Mouse (Mus musculus) MEL (cell line): Measurements from ENCODE around the gene Olfr820. TPM values are rescaled to one million over a fixed set of nuclear protein-coding genes. Genes with fewer than 3 reads are reported as not detected.

Source experiments
- DNase-seq: peaks from one replicate; pipeline ENCODE4 v3.0.0; 2011; ENCODE audit warnings: low read depth, low spot score
- H3K27ac ChIP-seq: 2 replicates; pipeline ENCODE4 v1.5.1; 2012; ENCODE audit warnings: low read depth, mild to moderate bottlenecking, control low read depth, low read length, moderate library complexity; ENCODE audit not compliant: control insufficient read depth
- H3K27me3 ChIP-seq, 2 experiments: fragments of 150-350 bp in 1 of 2; sonication (generic) in 1 of 2; 2 replicates each; pipeline ENCODE4 v1.6.1; 2012; ENCODE audit warnings: low read length in 2 of 2, mild to moderate bottlenecking in 2 of 2, improper control_type of control experiment in 1 of 2, moderate library complexity in 1 of 2; ENCODE audit not compliant: insufficient read depth in 2 of 2, control insufficient read depth in 1 of 2
- H3K36me3 ChIP-seq, 2 experiments: 2 replicates each; pipeline ENCODE4 v1.6.1; 2012 to 2014; ENCODE audit warnings: low read length in 2 of 2, improper control_type of control experiment in 1 of 2, inconsistent platforms in 1 of 2, mild to moderate bottlenecking in 1 of 2; ENCODE audit not compliant: insufficient read depth in 2 of 2, control insufficient read depth in 1 of 2
- H3K4me1 ChIP-seq, 2 experiments: fragments of 150-350 bp in 1 of 2; sonication (generic) in 1 of 2; 2 replicates each; pipeline ENCODE4 v1.6.1; 2012; ENCODE audit warnings: low read length in 2 of 2, improper control_type of control experiment in 1 of 2, mild to moderate bottlenecking in 1 of 2; ENCODE audit not compliant: insufficient read depth in 2 of 2, control insufficient read depth in 1 of 2
- H3K4me3 ChIP-seq, 2 experiments: fragments of 150-350 bp in 1 of 2; sonication (generic) in 1 of 2; 2 replicates each; pipeline ENCODE4 v1.5.1; 2012; ENCODE audit warnings: low read depth in 2 of 2, low read length in 2 of 2, mild to moderate bottlenecking in 2 of 2, moderate library complexity in 2 of 2, control low read depth in 1 of 2, improper control_type of control experiment in 1 of 2; ENCODE audit not compliant: control insufficient read depth in 1 of 2, insufficient read depth in 1 of 2
- H3K79me2 ChIP-seq: 2 replicates; pipeline ENCODE4 v1.6.1; 2012; ENCODE audit warnings: mild to moderate bottlenecking, low read length, moderate library complexity; ENCODE audit not compliant: control insufficient read depth, poor library complexity, insufficient read depth
- H3K9ac ChIP-seq: 2 replicates; pipeline ENCODE4 v1.6.1; 2012; ENCODE audit warnings: low read depth, mild to moderate bottlenecking, control low read depth, low read length, moderate library complexity; ENCODE audit not compliant: control insufficient read depth, poor library complexity, severe bottlenecking
- H3K9me3 ChIP-seq: fragments of 150-350 bp; sonication (generic); replicated peaks from 2 replicates; pipeline ENCODE4 v1.6.1; 2012; ENCODE audit warnings: mild to moderate bottlenecking, low read length, improper control_type of control experiment, moderate library complexity; ENCODE audit not compliant: insufficient read depth
- BHLHE40 ChIP-seq: IDR thresholded peaks from 2 replicates; pipeline ENCODE4 v1.6.1; 2012; ENCODE audit warnings: low read depth, mild to moderate bottlenecking, inconsistent platforms, low read length, improper control_type of control experiment, borderline replicate concordance
- CHD2 ChIP-seq: IDR thresholded peaks from 2 replicates; pipeline ENCODE4 v1.6.1; 2011; ENCODE audit warnings: low read length, improper control_type of control experiment
- E2F4 ChIP-seq: IDR thresholded peaks from 2 replicates; pipeline ENCODE4 v1.6.1; 2011; ENCODE audit warnings: low read depth, low read length, improper control_type of control experiment, borderline replicate concordance
- ELF1 ChIP-seq: IDR thresholded peaks from 2 replicates; pipeline ENCODE4 v1.6.1; 2014; ENCODE audit warnings: low read depth, mild to moderate bottlenecking, inconsistent platforms, low read length, improper control_type of control experiment, moderate library complexity
- EP300 ChIP-seq, 2 experiments: IDR thresholded peaks; 2 replicates each; pipeline ENCODE4 v1.6.1; 2011; ENCODE audit warnings: improper control_type of control experiment in 2 of 2, low read length in 2 of 2, low read depth in 1 of 2, mild to moderate bottlenecking in 1 of 2
- ETS1 ChIP-seq: IDR thresholded peaks from 2 replicates; pipeline ENCODE4 v1.6.1; 2012; ENCODE audit warnings: low read depth, mild to moderate bottlenecking, inconsistent platforms, low read length, improper control_type of control experiment, moderate library complexity
- GABPA ChIP-seq: IDR thresholded peaks from 2 replicates; pipeline ENCODE4 v1.6.1; 2012; ENCODE audit warnings: low read depth, mild to moderate bottlenecking, inconsistent platforms, low read length, improper control_type of control experiment, moderate library complexity
- MAX ChIP-seq: IDR thresholded peaks from 2 replicates; pipeline ENCODE4 v1.6.1; 2011; ENCODE audit warnings: low read length, improper control_type of control experiment
- MAZ ChIP-seq: IDR thresholded peaks from 2 replicates; pipeline ENCODE4 v1.6.1; 2012; ENCODE audit warnings: low read depth, mild to moderate bottlenecking, inconsistent platforms, low read length, improper control_type of control experiment
- MXI1 ChIP-seq: IDR thresholded peaks from 2 replicates; pipeline ENCODE4 v1.6.1; 2011; ENCODE audit warnings: mild to moderate bottlenecking, low read depth, low read length, improper control_type of control experiment
- MYB ChIP-seq: IDR thresholded peaks from 2 replicates; pipeline ENCODE4 v1.6.1; 2011; ENCODE audit warnings: mild to moderate bottlenecking, low read depth, low read length, improper control_type of control experiment
- MYC ChIP-seq: IDR thresholded peaks from 2 replicates; pipeline ENCODE4 v1.6.1; 2011; ENCODE audit warnings: low read depth, mild to moderate bottlenecking, low read length, improper control_type of control experiment, moderate library complexity
- NELFE ChIP-seq: IDR thresholded peaks from 2 replicates; pipeline ENCODE4 v1.6.1; 2011; ENCODE audit warnings: low read depth, low read length, improper control_type of control experiment
- POLR2A ChIP-seq, 2 experiments: IDR thresholded peaks; 2 replicates each; pipeline ENCODE4 v1.6.1; 2011 to 2012; ENCODE audit warnings: low read length in 2 of 2, mild to moderate bottlenecking in 2 of 2, control low read depth in 1 of 2, improper control_type of control experiment in 1 of 2, low read depth in 1 of 2, moderate library complexity in 1 of 2; ENCODE audit not compliant: control insufficient read depth in 1 of 2, insufficient read depth in 1 of 2, poor library complexity in 1 of 2
- POLR2AphosphoS2 ChIP-seq: IDR thresholded peaks from 2 replicates; pipeline ENCODE4 v1.6.1; 2011; ENCODE audit warnings: low read length, improper control_type of control experiment
- POLR2AphosphoS5 ChIP-seq: IDR thresholded peaks from 2 replicates; pipeline ENCODE4 v1.6.1; 2012; ENCODE audit warnings: low read depth, borderline replicate concordance, mild to moderate bottlenecking, inconsistent platforms, low read length, moderate library complexity, mixed read lengths
- TAL1 ChIP-seq: IDR thresholded peaks from 2 replicates; pipeline ENCODE4 v1.6.1; 2012; ENCODE audit warnings: mild to moderate bottlenecking, inconsistent platforms, low read length, moderate library complexity, mixed read lengths
- TCF12 ChIP-seq: IDR thresholded peaks from 2 replicates; pipeline ENCODE4 v1.6.1; 2014; ENCODE audit warnings: low read depth, mild to moderate bottlenecking, inconsistent platforms, low read length, improper control_type of control experiment, moderate library complexity
- ZC3H11A ChIP-seq: IDR thresholded peaks from 2 replicates; pipeline ENCODE4 v1.6.1; 2012; ENCODE audit warnings: low read depth, mild to moderate bottlenecking, inconsistent platforms, low read length, improper control_type of control experiment
- ZKSCAN1 ChIP-seq: IDR thresholded peaks from 2 replicates; pipeline ENCODE4 v1.6.1; 2012; ENCODE audit warnings: low read depth, mild to moderate bottlenecking, inconsistent platforms, low read length, improper control_type of control experiment, moderate library complexity
- ZMIZ1 ChIP-seq: IDR thresholded peaks from 2 replicates; pipeline ENCODE4 v1.6.1; 2012; ENCODE audit warnings: low read depth, mild to moderate bottlenecking, inconsistent platforms, low read length, improper control_type of control experiment, moderate library complexity
- ZNF384 ChIP-seq: IDR thresholded peaks from 2 replicates; pipeline ENCODE4 v1.6.1; 2012; ENCODE audit warnings: low read depth, mild to moderate bottlenecking, inconsistent platforms, low read length, improper control_type of control experiment
- polyA plus RNA-seq, 2 experiments: library from polyadenylated mRNA; stranded (reverse) in 1 of 2; unstranded in 1 of 2; fragments of >175 nt in 1 of 2; fragments of >200 nt in 1 of 2; gene quantifications; 2 replicates each; pipeline versions ENCODE4 v1.2.1 to v1.2.4; 2012; ENCODE audit warnings: low replicate concordance in 2 of 2, low read depth in 1 of 2; ENCODE audit not compliant: insufficient read length in 2 of 2, insufficient read depth in 1 of 2, missing spikeins in 1 of 2
- total RNA-seq: library from RNA; depleted of rRNA; stranded (reverse); fragments of 300-350 nt; gene quantifications from 2 replicates; pipeline ENCODE4 v1.2.3, GENCODE M21; 2012; rRNA removed

Gene Olfr820
- total and polyA plus RNA-seq, 3 experiments: not detected

GRCm38 (mm10) chr10:130030048-130030447 lies 17.6 kb downstream of the Olfr820 start, which contains the start of gene Olfr821:
TSS of gene Olfr821 (plus strand) at chr10:130030348.
- DNase-seq: no peak
- no peaks in the 10 kb centered on the region for H3K36me3 ChIP-seq
- TF ChIP-seq EP300 (IDR thresholded peaks at IDR 0.05; ENCODE audit: low read depth in 1 of 2, low read length in 2 of 2) (no peak), MYC (no peak), ETS1 (no peak), E2F4 (no peak), MAZ (no peak), MYB (no peak), BHLHE40 (no peak), GABPA (no peak), TAL1 (no peak), MXI1 (no peak), ELF1 (no peak), ZC3H11A (no peak), POLR2AphosphoS5 (no peak), MAX (no peak), ZKSCAN1 (no peak), NELFE (no peak), CHD2 (no peak)
- TF ChIP-seq, all 39 proteins: peak for 0
- Histone ChIP-seq H3K9ac (no peak within 1 kb of the TSS), H3K4me1 (no peaks in the 10 kb centered on the region), H3K79me2 (no peaks in the 10 kb centered on the region), H3K27me3 (no peaks in the 10 kb centered on the region), H3K4me3 (no peak within 1 kb of the TSS), H3K27ac (no peak within 1 kb of the TSS), H3K9me3 (no peaks in the 10 kb centered on the region)

GRCm38 (mm10) chr10:130037096-130037495 lies 24.7 kb downstream of the Olfr820 start:
- no peaks in the 10 kb centered on the region for H3K79me2 ChIP-seq
- no peaks in the 10 kb centered on the region for H3K36me3 ChIP-seq
- no peaks in the 10 kb centered on the region for H3K9me3 ChIP-seq
- no peaks in the 10 kb centered on the region for H3K27me3 ChIP-seq
- H3K4me3 ChIP-seq: no peak overlapping the region
- no peak overlapping the region for H3K9ac ChIP-seq
- H3K4me1 ChIP-seq: no peaks in the 10 kb centered on the region
- TF ChIP-seq POLR2AphosphoS2 (no peak), ZMIZ1 (no peak), GABPA (no peak), POLR2A (IDR thresholded peaks at IDR 0.05; ENCODE audit: control insufficient read depth in 1 of 2, insufficient read depth in 1 of 2, low read depth in 1 of 2, low read length in 2 of 2, poor library complexity in 1 of 2) (no peak), ZNF384 (no peak), TCF12 (no peak), ZKSCAN1 (no peak)
- H3K27ac ChIP-seq: no peak overlapping the region
- DNase-seq: no peak

Other genes starting within 250 kb of the Olfr820 start
- not detected in 2 replicates for gene Olfr808, start 247.1 kb upstream of the Olfr820 start, total RNA-seq
- not detected for gene Olfr808, start 247.1 kb upstream of the Olfr820 start, polyA plus RNA-seq
- not detected in 2 replicates for gene Olfr809, start 238.0 kb upstream of the Olfr820 start, total RNA-seq
- gene Olfr809, start 238.0 kb upstream of the Olfr820 start, polyA plus RNA-seq: not detected
- not detected in 2 replicates for gene Olfr810, start 217.7 kb upstream of the Olfr820 start, total RNA-seq
- gene Olfr810, start 217.7 kb upstream of the Olfr820 start, polyA plus RNA-seq: not detected
- not detected in 2 replicates for gene Olfr811, start 208.2 kb upstream of the Olfr820 start, total RNA-seq
- not detected for gene Olfr811, start 208.2 kb upstream of the Olfr820 start, polyA plus RNA-seq
- not detected in 2 replicates for gene Olfr812, start 166.5 kb upstream of the Olfr820 start, total RNA-seq
- gene Olfr812, start 166.5 kb upstream of the Olfr820 start, polyA plus RNA-seq: not detected
- not detected in 2 replicates for gene Olfr813, start 157.3 kb upstream of the Olfr820 start, total RNA-seq
- gene Olfr813, start 157.3 kb upstream of the Olfr820 start, polyA plus RNA-seq: not detected
- gene Olfr814, start 132.8 kb upstream of the Olfr820 start, total RNA-seq: not detected in 2 replicates
- not detected for gene Olfr814, start 132.8 kb upstream of the Olfr820 start, polyA plus RNA-seq
- gene Olfr815, start 106.8 kb upstream of the Olfr820 start, total RNA-seq: not detected in 2 replicates
- gene Olfr815, start 106.8 kb upstream of the Olfr820 start, polyA plus RNA-seq: not detected
- gene Olfr816, start 97.0 kb upstream of the Olfr820 start, total RNA-seq: not detected in 2 replicates
- not detected for gene Olfr816, start 97.0 kb upstream of the Olfr820 start, polyA plus RNA-seq
- gene Olfr818, start 63.5 kb upstream of the Olfr820 start, total RNA-seq: not detected in 2 replicates
- not detected for gene Olfr818, start 63.5 kb upstream of the Olfr820 start, polyA plus RNA-seq
- gene Olfr819, start 45.4 kb upstream of the Olfr820 start, total RNA-seq: not detected in 2 replicates
- gene Olfr819, start 45.4 kb upstream of the Olfr820 start, polyA plus RNA-seq: not detected
- not detected in 2 replicates for gene Olfr247, start 36.5 kb upstream of the Olfr820 start, total RNA-seq
- not detected for gene Olfr247, start 36.5 kb upstream of the Olfr820 start, polyA plus RNA-seq
- not detected in 2 replicates for gene Gm10310, start 27.6 kb upstream of the Olfr820 start, total RNA-seq
- not detected for gene Gm10310, start 27.6 kb upstream of the Olfr820 start, polyA plus RNA-seq
- gene Olfr821, start 17.7 kb downstream of the Olfr820 start, total RNA-seq: not detected in 2 replicates
- not detected for gene Olfr821, start 17.7 kb downstream of the Olfr820 start, polyA plus RNA-seq
- not detected in 2 replicates for gene Olfr822, start 58.6 kb downstream of the Olfr820 start, total RNA-seq
- gene Olfr822, start 58.6 kb downstream of the Olfr820 start, polyA plus RNA-seq: not detected
- gene Olfr823, start 102.8 kb downstream of the Olfr820 start, total RNA-seq: not detected in 2 replicates
- not detected for gene Olfr823, start 102.8 kb downstream of the Olfr820 start, polyA plus RNA-seq
- not detected in 2 replicates for gene Olfr824, start 117.4 kb downstream of the Olfr820 start, total RNA-seq
- not detected for gene Olfr824, start 117.4 kb downstream of the Olfr820 start, polyA plus RNA-seq
- gene Olfr825, start 154.1 kb downstream of the Olfr820 start, total RNA-seq: not detected in 2 replicates
- not detected for gene Olfr825, start 154.1 kb downstream of the Olfr820 start, polyA plus RNA-seq
- gene Olfr826, start 171.6 kb downstream of the Olfr820 start, total RNA-seq: not detected in 2 replicates
- not detected for gene Olfr826, start 171.6 kb downstream of the Olfr820 start, polyA plus RNA-seq
- not detected in 2 replicates for gene Olfr827, start 201.8 kb downstream of the Olfr820 start, total RNA-seq
- not detected for gene Olfr827, start 201.8 kb downstream of the Olfr820 start, polyA plus RNA-seq